Mouse (Mus musculus): ENCODE data around the gene Zbtb16.

DNA sequence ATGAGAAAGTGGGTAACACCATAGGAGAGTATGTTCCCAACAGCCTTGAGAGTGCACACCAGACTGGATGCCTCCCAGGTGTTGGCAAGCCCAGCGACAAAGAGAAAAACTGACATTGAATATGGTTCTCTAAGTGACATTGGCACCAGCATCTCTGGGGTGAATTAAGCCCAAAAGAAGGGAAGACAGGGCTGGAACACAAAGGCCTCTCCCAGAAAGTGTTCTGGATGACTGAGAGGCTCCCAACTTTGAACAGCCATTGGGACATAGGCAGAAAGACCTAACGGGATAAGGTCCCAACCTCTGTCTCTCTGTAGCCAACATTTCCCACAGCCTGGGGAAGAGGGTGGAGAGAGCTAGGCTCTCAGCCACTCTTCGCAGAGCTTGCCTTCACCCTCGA lies 2.0 kb downstream of the Zbtb16 start:
- TF ChIP-seq MAZ (IDR thresholded peaks at IDR 0.05; ENCODE audit: low read depth, low read length): no peak
- TF ChIP-seq CTCF (IDR thresholded peaks at IDR 0.05 in 2 of 3, conservative IDR thresholded peaks at IDR 0.05 in 1 of 3; ENCODE audit: control insufficient read depth in 1 of 3, insufficient read depth in 1 of 3, low read depth in 2 of 3, low read length in 3 of 3, poor library complexity in 1 of 3, severe bottlenecking in 1 of 3): no peak
- no peak for TF ChIP-seq ZMIZ1 (IDR thresholded peaks at IDR 0.05; ENCODE audit: low read depth, low read length)
- TF ChIP-seq MEF2A (IDR thresholded peaks at IDR 0.05; ENCODE audit: extremely low read depth, insufficient replicate concordance, low read depth, low read length, poor library complexity, severe bottlenecking): no peak
- TF ChIP-seq HCFC1 (IDR thresholded peaks at IDR 0.05; ENCODE audit: low read depth, low read length): no peak
- no peak for TF ChIP-seq CHD2 (IDR thresholded peaks at IDR 0.05; ENCODE audit: low read length)
